Mouse (Mus musculus) CH12.LX (cell line): Measurements from ENCODE around the gene Insl5. TPM values are rescaled to one million over a fixed set of nuclear protein-coding genes. Genes with fewer than 3 reads are reported as not detected.

Experiments
- DNase-seq: peaks from one replicate; pipeline ENCODE4 v3.0.0-alpha.2; 2013; ENCODE audit errors: extremely low read depth
- H3K27ac ChIP-seq: 2 replicates; pipeline ENCODE4 v1.5.1; 2012; ENCODE audit warnings: low read depth, mild to moderate bottlenecking, control low read depth, moderate library complexity; ENCODE audit not compliant: insufficient read depth
- H3K27me3 ChIP-seq: replicated peaks from 2 replicates; pipeline ENCODE3; 2012; ENCODE audit warnings: inconsistent platforms
- H3K36me3 ChIP-seq, 2 experiments: replicated peaks in 1 of 2; 2 replicates each; pipeline versions ENCODE3 to v1.6.1; 2012; ENCODE audit warnings: inconsistent platforms in 1 of 2, low read length in 1 of 2, mild to moderate bottlenecking in 1 of 2, mixed read lengths in 1 of 2, moderate library complexity in 1 of 2; ENCODE audit not compliant: control insufficient read depth in 1 of 2, insufficient read depth in 1 of 2
- H3K4me1 ChIP-seq, 2 experiments: 2 replicates each; pipeline ENCODE4 v1.6.1; 2012; ENCODE audit warnings: inconsistent platforms in 1 of 2, moderate library complexity in 1 of 2; ENCODE audit not compliant: insufficient read depth in 2 of 2, control insufficient read depth in 1 of 2
- H3K4me2 ChIP-seq: 2 replicates; pipeline ENCODE4 v1.6.1; 2012; ENCODE audit warnings: low read depth, mild to moderate bottlenecking, control low read depth; ENCODE audit not compliant: poor library complexity, insufficient read depth, severe bottlenecking
- H3K4me3 ChIP-seq, 3 experiments: fragments of 150-350 bp in 1 of 3; sonication (generic) in 1 of 3; replicated peaks in 1 of 3; 2 replicates each; pipeline versions ENCODE3 to v1.5.1; 2011 to 2012; ENCODE audit warnings: low read depth in 2 of 3, low read length in 2 of 3, mild to moderate bottlenecking in 2 of 3, moderate library complexity in 2 of 3, control low read depth in 1 of 3, improper control_type of control experiment in 1 of 3, inconsistent platforms in 1 of 3, mixed read lengths in 1 of 3; ENCODE audit not compliant: poor library complexity in 1 of 3
- H3K79me2 ChIP-seq: replicated peaks from 2 replicates; pipeline ENCODE4 v1.6.1; 2012; ENCODE audit warnings: mild to moderate bottlenecking, moderate library complexity; ENCODE audit not compliant: control insufficient read depth, poor library complexity, insufficient read depth, severe bottlenecking; ENCODE audit errors: extremely low read depth
- H3K9ac ChIP-seq: 2 replicates; pipeline ENCODE4 v1.6.1; 2012; ENCODE audit warnings: low read depth, mild to moderate bottlenecking, control low read depth, moderate library complexity; ENCODE audit not compliant: insufficient read depth
- H3K9me3 ChIP-seq: replicated peaks from 2 replicates; pipeline ENCODE3; 2012; ENCODE audit warnings: low read length, inconsistent platforms, mixed read lengths
- BHLHE40 ChIP-seq: IDR thresholded peaks from 2 replicates; pipeline ENCODE4 v1.6.1; 2011; ENCODE audit warnings: mild to moderate bottlenecking, low read depth, low read length, improper control_type of control experiment
- E2F4 ChIP-seq: IDR thresholded peaks from 2 replicates; pipeline ENCODE4 v1.6.1; 2011; ENCODE audit warnings: low read depth, low read length, improper control_type of control experiment; ENCODE audit not compliant: insufficient replicate concordance
- ELF1 ChIP-seq: IDR thresholded peaks from 2 replicates; pipeline ENCODE4 v1.6.1; 2014; ENCODE audit warnings: low read depth, mild to moderate bottlenecking, inconsistent platforms, low read length, improper control_type of control experiment
- EP300 ChIP-seq: IDR thresholded peaks from 2 replicates; pipeline ENCODE4 v1.6.1; 2011; ENCODE audit warnings: low read length, improper control_type of control experiment
- ETS1 ChIP-seq: conservative IDR thresholded peaks from 2 replicates; pipeline ENCODE4 v1.6.1; 2012; ENCODE audit warnings: low read depth, mild to moderate bottlenecking, inconsistent platforms, low read length, improper control_type of control experiment, moderate library complexity
- GABPA ChIP-seq: IDR thresholded peaks from 2 replicates; pipeline ENCODE4 v1.6.1; 2012; ENCODE audit warnings: low read depth, low read length, improper control_type of control experiment, inconsistent platforms; ENCODE audit not compliant: insufficient replicate concordance
- KAT2A ChIP-seq: IDR thresholded peaks from 2 replicates; pipeline ENCODE4 v1.6.1; 2012; ENCODE audit warnings: low read length, improper control_type of control experiment, inconsistent platforms; ENCODE audit not compliant: insufficient replicate concordance
- MAFK ChIP-seq: IDR thresholded peaks from 2 replicates; pipeline ENCODE4 v1.6.1; 2011; ENCODE audit warnings: low read length, improper control_type of control experiment; ENCODE audit not compliant: insufficient replicate concordance
- MAZ ChIP-seq: IDR thresholded peaks from 2 replicates; pipeline ENCODE4 v1.6.1; 2012; ENCODE audit warnings: low read depth, mild to moderate bottlenecking, inconsistent platforms, low read length, improper control_type of control experiment, moderate library complexity
- MEF2A ChIP-seq: IDR thresholded peaks from 2 replicates; pipeline ENCODE4 v1.6.1; 2014; ENCODE audit warnings: low read depth, mild to moderate bottlenecking, inconsistent platforms, low read length, improper control_type of control experiment, borderline replicate concordance
- MXI1 ChIP-seq: IDR thresholded peaks from 2 replicates; pipeline ENCODE4 v1.6.1; 2011; ENCODE audit warnings: mild to moderate bottlenecking, low read depth, low read length, improper control_type of control experiment
- MYC ChIP-seq: IDR thresholded peaks from 2 replicates; pipeline ENCODE4 v1.6.1; 2011; ENCODE audit warnings: low read depth, mild to moderate bottlenecking, improper control_type of control experiment, low read length
- NELFE ChIP-seq: IDR thresholded peaks from 2 replicates; pipeline ENCODE4 v1.6.1; 2011; ENCODE audit warnings: low read depth, low read length, improper control_type of control experiment
- NRF1 ChIP-seq: IDR thresholded peaks from 2 replicates; pipeline ENCODE4 v1.6.1; 2014; ENCODE audit warnings: low read depth, mild to moderate bottlenecking, inconsistent platforms, low read length, improper control_type of control experiment, moderate library complexity
- POLR2A ChIP-seq: IDR thresholded peaks from 2 replicates; pipeline ENCODE4 v1.6.1; 2011; ENCODE audit warnings: low read depth, mild to moderate bottlenecking, improper control_type of control experiment, low read length
- POLR2AphosphoS2 ChIP-seq: IDR thresholded peaks from 2 replicates; pipeline ENCODE4 v1.6.1; 2011; ENCODE audit warnings: low read depth, low read length, improper control_type of control experiment
- RAD21 ChIP-seq: IDR thresholded peaks from 2 replicates; pipeline ENCODE4 v1.6.1; 2011; ENCODE audit warnings: low read depth, mild to moderate bottlenecking, low read length, improper control_type of control experiment, moderate library complexity
- SIN3A ChIP-seq: IDR thresholded peaks from 2 replicates; pipeline ENCODE4 v1.6.1; 2012; ENCODE audit warnings: low read length, improper control_type of control experiment, inconsistent platforms
- SMC3 ChIP-seq: IDR thresholded peaks from 2 replicates; pipeline ENCODE4 v1.6.1; 2011; ENCODE audit warnings: low read depth, low read length, improper control_type of control experiment
- TBP ChIP-seq: conservative IDR thresholded peaks from 2 replicates; pipeline ENCODE4 v1.6.1; 2011; ENCODE audit warnings: low read depth, low read length, improper control_type of control experiment
- TCF12 ChIP-seq: IDR thresholded peaks from 2 replicates; pipeline ENCODE4 v1.6.1; 2014; ENCODE audit warnings: low read depth, mild to moderate bottlenecking, inconsistent platforms, low read length, improper control_type of control experiment
- UBTF ChIP-seq: IDR thresholded peaks from 2 replicates; pipeline ENCODE4 v1.6.1; 2012; ENCODE audit warnings: low read depth, mild to moderate bottlenecking, inconsistent platforms, low read length, improper control_type of control experiment, moderate library complexity
- USF1 ChIP-seq: IDR thresholded peaks from 2 replicates; pipeline ENCODE4 v1.6.1; 2014; ENCODE audit warnings: low read depth, mild to moderate bottlenecking, inconsistent platforms, low read length, improper control_type of control experiment
- USF2 ChIP-seq: conservative IDR thresholded peaks from 2 replicates; pipeline ENCODE4 v1.6.1; 2011; ENCODE audit warnings: low read depth, low read length, improper control_type of control experiment
- ZKSCAN1 ChIP-seq: IDR thresholded peaks from 2 replicates; pipeline ENCODE4 v1.6.1; 2012; ENCODE audit warnings: low read depth, inconsistent platforms, low read length, improper control_type of control experiment, borderline replicate concordance
- ZMIZ1 ChIP-seq: IDR thresholded peaks from 2 replicates; pipeline ENCODE4 v1.6.1; 2012; ENCODE audit warnings: low read depth, mild to moderate bottlenecking, inconsistent platforms, low read length, improper control_type of control experiment
- dilution Hi-C: fragments of 300-500 bp; cut with MboI; formaldehyde crosslinking; loops from 2 replicates; pipeline ENCODE4 v1.14.3; 2020; ENCODE audit warnings: low sequenced_read_pairs; ENCODE audit not compliant: extremely low pct_unique_long_range_greater_than_20kb, extremely low pct_ligation_motif_present
- in situ Hi-C: fragments of 300-500 bp; cut with MboI; formaldehyde crosslinking; loops from 3 replicates; pipeline ENCODE4 v1.14.3; 2019; ENCODE audit warnings: low sequenced_read_pairs, low pct_ligation_motif_present, low pct_unique_long_range_greater_than_20kb, mixed read lengths
- polyA plus RNA-seq: library from polyadenylated mRNA; unstranded; fragments of >175 nt; gene quantifications from 2 replicates; pipeline ENCODE4 v1.2.1, GENCODE M21; 2012; ENCODE audit warnings: low read depth; ENCODE audit not compliant: insufficient read length
- total RNA-seq, 2 experiments: library from RNA; depleted of rRNA; stranded (reverse); fragments of 300-350 nt in 1 of 2; fragments of >200 nt in 1 of 2; gene quantifications; 2 replicates each; pipeline ENCODE4 v1.2.3; 2012 to 2014

Gene Insl5
- total and polyA plus RNA-seq, 3 experiments, result not detected

- Histone ChIP-seq H3K9me3 (no peaks in the 10 kb centered on the region), H3K79me2 (no peaks in the 10 kb centered on the region), H3K27me3 (no peaks in the 10 kb centered on the region), H3K9ac (no peak overlapping the region)
- DNase-seq, result no peak
- in situ Hi-C loops, result loop anchor here (25.0 kb wide), 1 partner anchor 346 kb away; no protein-coding TSS in a partner anchor
- TF ChIP-seq MAZ, result no peak
- no peak for TF ChIP-seq MXI1
- no peak for TF ChIP-seq GABPA
- no peak for TF ChIP-seq BHLHE40
- no peak for TF ChIP-seq ZKSCAN1
- no peak for TF ChIP-seq RAD21
- TF ChIP-seq ZMIZ1, result no peak
- TF ChIP-seq POLR2A, result no peak
- TF ChIP-seq USF1, result no peak
- TF ChIP-seq E2F4, result no peak
- no peak for TF ChIP-seq NELFE
- no peak for TF ChIP-seq KAT2A
- no peak for TF ChIP-seq POLR2AphosphoS2
- no peak for TF ChIP-seq MYC
- no peak for TF ChIP-seq UBTF
- no peak for TF ChIP-seq EP300
- TF ChIP-seq MAFK, result no peak
- TF ChIP-seq, all 38 proteins: peak for 0
- dilution Hi-C loops, result no loop called here
- H3K4me3 ChIP-seq, result no peak overlapping the region
- no peaks in the 10 kb centered on the region for H3K36me3 ChIP-seq
- H3K4me1 ChIP-seq, result peaks cover 8 to 13% of the 10 kb centered on the region in 2 experiments
- no peak overlapping the region for H3K27ac ChIP-seq
- H3K4me2 ChIP-seq, result no peak overlapping the region
These were observed 35.0 kb downstream of the Insl5 start for GRCm38 (mm10) chr4:102991685-102992084.

GRCm38 (mm10) chr4:102990595-102991340, 35.9 kb downstream of the Insl5 start:
- Histone ChIP-seq H3K79me2 (no peaks in the 10 kb centered on the region), H3K4me2 (no peak overlapping the region), H3K36me3 (no peaks in the 10 kb centered on the region), H3K27ac (no peak overlapping the region), H3K9me3 (no peaks in the 10 kb centered on the region), H3K27me3 (no peaks in the 10 kb centered on the region), H3K4me3 (no peak overlapping the region), H3K9ac (no peak overlapping the region), H3K4me1 (peaks cover 8 to 21% of the 10 kb centered on the region in 2 experiments)
- no peak for DNase-seq
- TF ChIP-seq TBP (no peak), ETS1 (0 out of 2 replicates have a peak, but pooled peaks have one; percentile 15), MEF2A (no peak), SIN3A (no peak), E2F4 (no peak), POLR2AphosphoS2 (no peak), SMC3 (no peak), POLR2A (no peak), USF2 (no peak), NRF1 (no peak), KAT2A (no peak), TCF12 (no peak; the same call in 1 of the 2 replicates), BHLHE40 (peak; percentile 85), MAZ (no peak), NELFE (no peak), ELF1 (no peak)
- dilution Hi-C loops, result no loop called here
- in situ Hi-C loops, result loop anchor here (25.0 kb wide), 1 partner anchor 347 kb away; no protein-coding TSS in a partner anchor
